Mouse (Mus musculus) brain, embryonic 14.5 days (tissue): ENCODE measurements at regions not wholly inside any gene's neighbourhood (a gene's known extent, or its start where the extent isn't known, plus 50 kb on each side); places are given as distances from the start of the nearest gene placed in this dataset.

Experiments
- CTCF ChIP-seq: fragments of 200-500 bp; IDR thresholded peaks from 2 replicates; pipeline ENCODE4 v1.5.1; 2012; ENCODE audit warnings: inconsistent platforms, mild to moderate bottlenecking, moderate library complexity, borderline replicate concordance; ENCODE audit not compliant: insufficient read depth, insufficient read length; ENCODE audit errors: extremely low read depth
- POLR2A ChIP-seq: fragments of 200-500 bp; IDR thresholded peaks from 2 replicates; pipeline ENCODE4 v1.6.1; 2012; ENCODE audit warnings: mild to moderate bottlenecking, inconsistent platforms, borderline replicate concordance; ENCODE audit not compliant: poor library complexity, insufficient read depth, insufficient read length, severe bottlenecking; ENCODE audit errors: extremely low read depth

DNA sequence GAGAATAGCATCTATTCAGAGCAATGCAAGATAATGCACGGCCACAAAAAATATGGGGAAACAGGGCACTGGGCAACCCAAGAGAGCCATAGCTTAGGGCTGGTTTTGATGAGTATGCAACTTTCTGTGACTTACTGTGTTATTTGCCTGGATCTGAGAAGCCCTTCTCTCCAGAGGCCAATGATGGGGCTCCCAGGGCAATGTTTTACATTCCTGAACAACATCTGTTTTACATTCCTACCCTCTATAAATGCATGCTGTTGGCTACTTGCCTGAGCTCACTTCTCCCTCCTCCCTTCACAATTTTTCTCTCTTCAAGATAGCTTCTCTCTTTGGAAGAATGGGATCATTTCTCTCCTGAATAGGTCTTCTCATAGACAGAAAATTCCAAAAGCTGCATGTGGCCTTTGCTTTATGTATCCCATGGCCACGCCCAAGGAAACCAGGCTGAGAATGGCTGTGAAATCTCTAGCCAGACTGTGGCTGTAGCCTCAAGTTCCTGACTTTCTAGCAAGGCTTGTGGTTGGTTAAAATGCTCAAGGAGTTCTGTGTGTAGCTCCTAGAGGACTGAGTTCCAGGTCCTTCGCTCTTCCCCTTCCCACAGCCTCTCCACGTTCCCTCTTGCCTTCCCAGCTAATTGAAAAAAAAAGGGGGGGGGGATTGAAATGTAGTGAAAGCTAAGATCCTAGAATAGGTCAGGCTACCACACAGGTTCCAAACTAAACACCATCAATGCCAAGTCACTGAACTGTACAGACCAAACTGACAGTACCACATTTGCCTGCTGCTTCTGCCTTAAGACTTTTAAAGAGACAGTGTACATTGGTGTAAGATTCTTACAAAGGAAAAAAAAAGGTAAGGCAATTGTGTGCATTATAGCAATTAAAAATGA, 312.7 kb upstream of the Auts2 start:
- TF ChIP-seq POLR2A (no peak), CTCF (no peak)
